ENCODE assay signal across 7 mouse cellular contexts in genomic region chr7:3665215-3666114, GRCm38 (mm10). TPM values are rescaled to one million over a fixed set of nuclear protein-coding genes. Genes with fewer than 3 reads are reported as not detected.
DNase-seq lines count a peak whose midpoint lies in the region; ATAC-seq lines count a peak whose summit lies in the region.

Gene Leng1, minus strand, starts transcription at chr7:3665840.

- peak within 1 kb of the TSS; percentile 63 for H3K27ac ChIP-seq in embryonic facial prominence, embryonic 11.5 days (replicated peaks; ENCODE audit: low read depth, low read length)
- peak within 1 kb of the TSS; percentile 82 for H3K27ac ChIP-seq in limb, embryonic 10.5 days
- peak within 1 kb of the TSS; percentile 67 for H3K27ac ChIP-seq in midbrain, embryonic 13.5 days

- H3K4me3 ChIP-seq in embryonic facial prominence, embryonic 11.5 days (ENCODE audit: low read depth, low read length) = peak within 1 kb of the TSS; percentile 64
- H3K4me3 ChIP-seq in limb, embryonic 10.5 days = peak within 1 kb of the TSS; percentile 69
- H3K4me3 ChIP-seq in midbrain, embryonic 13.5 days (replicated peaks) = peak within 1 kb of the TSS; percentile 72

- H3K4me2 ChIP-seq in embryonic facial prominence, embryonic 11.5 days (ENCODE audit: low read depth, low read length) = peak within 1 kb of the TSS; percentile 65
- peak within 1 kb of the TSS; percentile 84 for H3K4me2 ChIP-seq in midbrain, embryonic 13.5 days (replicated peaks)

- H3K27me3 ChIP-seq in embryonic facial prominence, embryonic 11.5 days (ENCODE audit: control insufficient read depth, insufficient read depth, low read length) = no peaks in the 10 kb centered on the region
- H3K27me3 ChIP-seq in limb, embryonic 10.5 days (ENCODE audit: low read depth, poor library complexity, severe bottlenecking) = no peaks in the 10 kb centered on the region
- H3K27me3 ChIP-seq in midbrain, embryonic 13.5 days = no peaks in the 10 kb centered on the region

- ATAC-seq in embryonic facial prominence, embryonic 11.5 days (replicated peaks; ENCODE audit: insufficient number of reproducible peaks, low FRiP score, low TSS enrichment, low read depth) = peak; percentile 99
- ATAC-seq in granulocyte monocyte progenitor cell, adult 5-6 weeks (replicated peaks; ENCODE audit: poor library complexity, severe bottlenecking) = peak; percentile 96
- peak; percentile 99 for ATAC-seq in midbrain, embryonic 13.5 days

- peak; percentile 97 for DNase-seq in adrenal gland, postnatal 14 days
- peak; percentile 97 for DNase-seq in embryonic facial prominence, embryonic 11.5 days (ENCODE audit: low spot score)
- DNase-seq in kidney, adult 11 months = peak; percentile 98
- peak; percentile 87 for DNase-seq in limb, embryonic 10.5 days (ENCODE audit: low spot score)
- DNase-seq in spleen, adult 12 weeks (ENCODE audit: low spot score) = peak; percentile 91

- no peaks in the 10 kb centered on the region for H3K9me3 ChIP-seq in embryonic facial prominence, embryonic 11.5 days (replicated peaks; ENCODE audit: control insufficient read depth, low read length)
- no peaks in the 10 kb centered on the region for H3K9me3 ChIP-seq in limb, embryonic 10.5 days (replicated peaks)
- H3K9me3 ChIP-seq in midbrain, embryonic 13.5 days = no peaks in the 10 kb centered on the region

- WGBS in embryonic facial prominence, embryonic 11.5 days = 4% methylated on average over 44 of the region's 45 CpGs
- WGBS in limb, embryonic 10.5 days = 4% methylated on average over 45 of the region's 45 CpGs
- 4% methylated on average over 45 of the region's 45 CpGs for WGBS in midbrain, embryonic 13.5 days

- H3K9ac ChIP-seq in embryonic facial prominence, embryonic 11.5 days (replicated peaks; ENCODE audit: low read length) = peak within 1 kb of the TSS; percentile 77
- H3K9ac ChIP-seq in midbrain, embryonic 13.5 days (replicated peaks) = peak within 1 kb of the TSS; percentile 76

- peaks cover 3% of the 10 kb centered on the region; the same call in 1 of the 2 replicates for H3K36me3 ChIP-seq in embryonic facial prominence, embryonic 11.5 days (replicated peaks; ENCODE audit: control insufficient read depth, insufficient read depth, low read depth, low read length)
- peaks cover 31% of the 10 kb centered on the region for H3K36me3 ChIP-seq in limb, embryonic 10.5 days
- H3K36me3 ChIP-seq in midbrain, embryonic 13.5 days = peaks cover 28% of the 10 kb centered on the region

- H3K4me1 ChIP-seq in embryonic facial prominence, embryonic 11.5 days (ENCODE audit: control insufficient read depth, insufficient read depth, low read length) = no peaks in the 10 kb centered on the region; the same call in 1 of the 2 replicates
- H3K4me1 ChIP-seq in limb, embryonic 10.5 days = peaks cover 24% of the 10 kb centered on the region
- peaks cover 24% of the 10 kb centered on the region for H3K4me1 ChIP-seq in midbrain, embryonic 13.5 days (replicated peaks)

RNA-seq across cellular contexts. Expression of gene Leng1, which starts in this region (rescaled TPM):
- 14.7 and 15.9 TPM in 2 replicates for total RNA-seq in adrenal gland, postnatal 14 days (2021)
- polyA plus RNA-seq in embryonic facial prominence, embryonic 11.5 days (2014; fragmentation: Nextera tagmentation; extraction: Ambion mirVana) = 15.3 and 16.5 TPM in 2 replicates
- total RNA-seq in granulocyte monocyte progenitor cell, adult 5-6 weeks (2014; fragmentation: Nextera tagmentation) = 5.2 and 6.6 TPM in 2 replicates
- total RNA-seq in granulocyte monocyte progenitor cell, adult 5-6 weeks (2017) = 4.7 and 7.2 TPM in 2 replicates
- 13.2 and 15.2 TPM in 2 replicates for polyA plus RNA-seq in limb, embryonic 10.5 days (2016; fragmentation: Nextera tagmentation; extraction: Ambion mirVana)
- polyA plus RNA-seq in midbrain, embryonic 13.5 days (2015; fragmentation: Nextera tagmentation; extraction: Ambion mirVana) = 16.5 and 16.8 TPM in 2 replicates

Comparison
In these comparisons a context has a peak if more than half of its experiments do, and no peak if none do; other contexts are left out.
1. Peak in every context shown above with its lines: DNase-seq, ATAC-seq, H3K4me3 ChIP-seq and H3K27ac ChIP-seq.